Mouse (Mus musculus) left cerebral cortex, postnatal 4 days (tissue): ENCODE data around the gene Synpr. TPM values are rescaled to one million over a fixed set of nuclear protein-coding genes. Genes with fewer than 3 reads are reported as not detected.

Experiments used
- DNase-seq: peaks from one replicate; pipeline ENCODE4 v3.0.0-alpha.2; 2022
- intact Hi-C: fragments of 180-260 bp; cut with DNase I; formaldehyde crosslinking; loops from one replicate; pipeline ENCODE4 v1.15.1; 2025
- total RNA-seq, 2 experiments: library from RNA; stranded (reverse); gene quantifications; 2 replicates each; pipeline ENCODE4 v1.2.3; 2021

The Synpr gene
- total RNA-seq, 2 experiments from 2014 or later, result 56.7 to 59.8 TPM

DNA sequence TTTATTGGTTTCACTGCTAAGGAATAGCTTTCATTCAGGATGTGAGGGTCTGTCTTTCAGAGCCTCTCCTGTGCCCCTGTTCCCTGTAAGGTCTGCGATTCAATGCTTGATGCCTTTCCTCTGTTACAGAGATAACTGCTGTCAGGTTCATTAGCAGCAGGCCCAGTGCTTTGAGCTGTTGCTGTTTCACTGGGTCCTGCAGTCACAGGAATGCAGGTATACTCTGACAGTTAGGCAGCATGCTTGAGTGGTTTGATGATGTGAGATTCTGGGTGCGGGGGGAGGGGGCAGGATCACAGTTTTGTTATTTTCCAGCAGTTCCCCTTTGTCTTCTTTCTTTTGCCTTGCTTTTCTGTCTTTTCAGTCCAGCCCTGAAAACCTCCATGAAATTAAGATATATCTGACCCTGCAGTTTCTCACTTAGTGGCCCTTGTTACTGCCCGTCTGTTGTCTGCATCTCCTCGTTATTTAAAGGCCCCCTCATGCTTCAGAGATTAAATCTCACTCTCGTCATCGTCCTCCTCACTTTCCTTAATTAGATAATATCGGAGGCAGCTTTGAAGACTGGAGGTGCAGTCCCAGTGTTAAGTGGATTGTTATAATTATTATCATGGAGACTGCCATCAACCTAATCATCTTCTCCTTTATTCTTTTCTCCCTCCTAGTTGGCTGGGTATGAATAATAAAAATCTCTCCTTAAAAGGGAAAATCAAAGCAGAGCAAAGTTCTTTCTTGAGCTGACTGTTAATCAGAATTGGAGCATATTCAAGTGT is 234.8 kb downstream of the Synpr start:
- intact Hi-C loops, result no loop called here
- no peak for DNase-seq

GRCm38 (mm10) chr14:13547746-13548145 is 263.2 kb downstream of the Synpr start:
- DNase-seq, result no peak
- intact Hi-C loops, result no loop called here

GRCm38 (mm10) chr14:13551209-13551608 is 266.6 kb downstream of the Synpr start:
- intact Hi-C loops, result no loop called here
- no peak for DNase-seq

- DNase-seq, result no peak
- intact Hi-C loops, result no loop called here
These were observed 269.2 kb downstream of the Synpr start for GRCm38 (mm10) chr14:13553616-13554370.

DNA sequence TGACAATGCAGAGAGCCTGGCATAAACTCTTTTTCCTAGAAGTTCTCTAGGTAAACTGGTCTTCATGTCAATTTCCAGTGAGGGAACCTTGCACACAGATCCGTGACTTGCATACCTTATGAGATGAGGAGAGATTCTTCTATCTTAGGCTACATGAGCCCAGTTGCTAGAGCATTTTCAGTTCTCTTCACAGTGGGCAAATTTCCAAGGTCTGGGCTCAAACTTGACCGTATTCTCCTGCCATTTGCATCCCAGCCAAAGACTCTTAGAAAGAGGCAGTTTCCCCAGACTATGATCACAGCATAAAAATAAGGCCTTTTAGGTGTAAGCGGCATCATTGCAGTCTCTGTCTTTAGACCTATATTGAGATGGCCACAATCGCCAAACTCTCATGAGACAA is 270.1 kb downstream of the Synpr start:
- intact Hi-C loops, result no loop called here
- DNase-seq, result no peak

GRCm38 (mm10) chr14:13558117-13558516 is 273.5 kb downstream of the Synpr start:
- intact Hi-C loops, result no loop called here
- no peak for DNase-seq

DNA sequence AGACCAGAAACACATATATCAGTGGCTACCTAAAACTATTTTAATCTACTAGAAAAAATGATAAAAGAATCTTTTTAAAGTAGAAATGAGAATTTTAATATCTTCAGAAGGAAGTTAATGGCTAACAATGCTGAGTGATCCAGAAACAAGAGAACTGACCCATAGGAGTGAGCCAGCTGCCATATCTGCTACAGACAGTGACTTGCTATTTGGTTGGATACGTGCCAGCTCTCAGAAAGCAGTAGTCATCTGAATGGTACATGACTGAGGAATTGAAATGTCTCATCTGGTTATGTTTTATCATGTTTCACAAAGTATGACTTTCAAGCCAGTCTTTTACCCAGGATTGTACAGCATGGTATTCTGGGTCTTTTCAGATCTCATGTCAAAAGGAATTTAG is 282.7 kb downstream of the Synpr start:
- intact Hi-C loops, result no loop called here

GRCm38 (mm10) chr14:13567996-13568395 is 283.4 kb downstream of the Synpr start:
- intact Hi-C loops, result no loop called here
- DNase-seq, result no peak

More for the DNA sequence above, 282.7 kb downstream of the Synpr start:
- DNase-seq, result no peak

GRCm38 (mm10) chr14:13571941-13572340 is 287.4 kb downstream of the Synpr start:
- intact Hi-C loops, result no loop called here

DNA sequence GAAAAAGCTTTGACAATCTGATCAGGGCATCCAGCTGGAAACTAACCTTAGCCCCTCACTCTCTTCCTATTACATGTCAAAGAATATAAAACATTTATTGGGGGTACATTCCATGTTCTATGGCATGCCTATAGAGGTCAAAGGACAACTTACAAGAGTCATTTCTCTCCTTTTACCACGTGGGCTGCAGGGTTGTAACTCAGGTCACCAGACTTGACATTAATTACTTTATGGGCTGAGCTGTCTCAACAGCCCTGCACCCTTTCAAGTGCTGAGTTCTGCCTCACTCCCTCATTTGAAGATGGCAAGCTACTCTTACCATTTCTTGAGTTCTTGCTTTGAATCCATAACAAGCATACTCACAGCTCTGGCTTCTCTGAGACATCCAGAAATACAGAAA is 287.9 kb downstream of the Synpr start:
- intact Hi-C loops, result no loop called here
- DNase-seq, result no peak

More at GRCm38 (mm10) chr14:13571941-13572340, 287.4 kb downstream of the Synpr start:
- no peak for DNase-seq

GRCm38 (mm10) chr14:13578101-13578500 is 293.5 kb downstream of the Synpr start:
- DNase-seq, result no peak
- intact Hi-C loops, result no loop called here

GRCm38 (mm10) chr14:13578744-13579143 is 294.2 kb downstream of the Synpr start:
- DNase-seq, result no peak
- intact Hi-C loops, result no loop called here

DNA sequence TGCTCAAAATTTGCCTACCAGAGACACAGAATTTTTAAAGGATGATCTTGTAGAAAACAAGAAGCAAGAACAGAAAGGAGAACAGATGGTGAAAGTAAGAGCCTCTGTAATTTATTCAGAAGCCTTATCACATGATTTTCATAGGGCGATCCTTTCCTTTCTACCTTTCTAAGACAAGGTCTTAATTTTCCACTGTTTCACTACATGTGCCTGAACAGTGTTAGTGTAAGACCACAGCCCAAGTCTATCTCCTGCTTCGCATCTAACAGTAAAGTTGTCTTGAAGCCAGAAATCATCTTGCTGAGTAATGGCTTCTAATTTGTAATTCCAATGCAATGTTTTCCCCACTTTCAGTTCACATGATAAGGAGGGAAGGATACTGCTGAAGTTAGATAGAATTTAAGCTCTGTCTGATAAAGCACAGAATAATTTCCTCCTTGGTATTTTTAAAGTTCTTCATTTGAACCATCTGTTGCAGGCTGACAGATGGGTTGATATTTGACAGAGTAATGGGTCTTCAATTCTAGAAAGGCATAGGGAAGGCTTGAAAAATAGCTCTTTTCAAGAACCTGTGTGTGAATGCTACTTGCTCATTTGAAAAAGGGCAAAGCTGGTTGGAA is 308.9 kb downstream of the Synpr start:
- intact Hi-C loops, result no loop called here
- no peak for DNase-seq

DNA sequence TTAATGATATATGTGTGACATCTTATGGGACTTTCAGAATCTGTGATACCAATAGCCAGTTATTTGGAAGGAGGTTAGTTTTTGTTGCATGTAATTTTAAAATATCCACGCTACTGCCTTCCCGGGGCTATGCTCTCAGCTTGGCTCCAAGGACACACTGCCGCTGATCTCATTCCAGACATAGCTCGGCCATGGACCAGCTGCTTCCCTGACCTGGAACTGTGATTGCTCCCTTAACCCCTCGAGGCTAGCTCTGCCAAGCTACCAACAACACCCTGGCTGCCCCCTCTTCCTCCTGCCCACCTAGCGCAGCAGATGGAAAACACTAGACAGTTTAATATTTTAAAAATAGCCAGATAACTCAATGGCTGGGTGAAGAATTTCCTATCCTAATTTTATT is 311.7 kb downstream of the Synpr start:
- peak; percentile 42 for DNase-seq
- intact Hi-C loops, result no loop called here

DNA sequence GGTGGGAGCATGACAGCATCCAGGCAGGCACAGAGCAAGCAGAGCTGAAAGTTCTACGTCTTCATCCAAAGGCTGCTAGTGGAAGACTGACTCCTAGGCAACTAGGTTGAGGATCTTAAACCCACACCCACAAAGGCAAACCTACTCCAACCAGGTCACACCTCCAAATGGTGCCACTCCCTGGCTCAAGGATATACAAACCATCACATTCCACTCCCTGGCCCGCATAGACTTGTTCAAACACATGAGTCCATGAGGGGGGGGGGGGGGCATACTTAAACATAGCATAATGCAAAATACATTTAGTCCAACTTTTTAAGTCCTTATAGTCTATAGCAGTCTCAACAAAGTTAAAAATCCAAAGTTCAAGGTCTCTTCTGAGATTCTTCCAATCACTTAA is 312.6 kb downstream of the Synpr start:
- intact Hi-C loops, result no loop called here
- DNase-seq, result no peak

DNA sequence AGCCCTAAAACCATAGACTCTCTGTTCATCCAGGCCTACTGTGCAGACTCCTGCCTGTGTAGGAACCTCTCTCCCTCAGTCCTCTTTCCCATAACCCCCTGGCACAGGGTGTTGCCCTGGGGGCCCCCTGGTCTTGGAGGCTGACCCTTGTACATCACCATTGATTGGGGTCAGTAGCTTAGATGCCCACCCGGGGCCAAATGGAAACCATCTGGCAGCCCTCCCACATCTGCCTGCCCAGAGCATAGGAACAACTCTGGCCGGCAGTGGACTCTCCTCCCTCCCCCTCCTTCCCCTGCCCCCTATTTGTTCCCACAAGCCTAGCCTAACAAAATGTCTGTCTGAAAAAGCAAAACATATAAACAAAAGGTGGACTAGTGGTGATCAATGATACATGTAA is 336.0 kb downstream of the Synpr start:
- no peak for DNase-seq
- intact Hi-C loops, result no loop called here

DNA sequence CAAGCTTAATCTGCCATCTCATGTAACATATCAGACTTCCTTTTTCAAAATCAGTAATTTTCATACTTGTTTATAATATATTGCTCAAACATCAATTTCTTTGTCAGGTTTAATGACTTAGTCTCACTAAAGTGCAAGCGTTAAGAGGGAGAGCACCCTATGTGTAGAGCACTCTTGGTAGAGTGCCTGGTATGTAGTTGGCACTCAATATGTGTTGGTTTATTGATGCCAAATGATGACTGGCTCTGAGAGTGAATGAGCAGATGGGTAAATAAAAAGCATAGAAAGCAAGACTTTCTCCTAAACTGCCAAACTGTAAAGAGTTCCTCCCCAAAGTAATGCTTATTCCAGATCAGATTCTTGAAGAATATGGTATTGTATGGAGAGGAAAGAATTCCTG is 365.3 kb downstream of the Synpr start:
- no peak for DNase-seq
- intact Hi-C loops, result no loop called here

- no peak for DNase-seq
- intact Hi-C loops, result no loop called here
These were observed 366.5 kb downstream of the Synpr start for GRCm38 (mm10) chr14:13651039-13651438.

DNA sequence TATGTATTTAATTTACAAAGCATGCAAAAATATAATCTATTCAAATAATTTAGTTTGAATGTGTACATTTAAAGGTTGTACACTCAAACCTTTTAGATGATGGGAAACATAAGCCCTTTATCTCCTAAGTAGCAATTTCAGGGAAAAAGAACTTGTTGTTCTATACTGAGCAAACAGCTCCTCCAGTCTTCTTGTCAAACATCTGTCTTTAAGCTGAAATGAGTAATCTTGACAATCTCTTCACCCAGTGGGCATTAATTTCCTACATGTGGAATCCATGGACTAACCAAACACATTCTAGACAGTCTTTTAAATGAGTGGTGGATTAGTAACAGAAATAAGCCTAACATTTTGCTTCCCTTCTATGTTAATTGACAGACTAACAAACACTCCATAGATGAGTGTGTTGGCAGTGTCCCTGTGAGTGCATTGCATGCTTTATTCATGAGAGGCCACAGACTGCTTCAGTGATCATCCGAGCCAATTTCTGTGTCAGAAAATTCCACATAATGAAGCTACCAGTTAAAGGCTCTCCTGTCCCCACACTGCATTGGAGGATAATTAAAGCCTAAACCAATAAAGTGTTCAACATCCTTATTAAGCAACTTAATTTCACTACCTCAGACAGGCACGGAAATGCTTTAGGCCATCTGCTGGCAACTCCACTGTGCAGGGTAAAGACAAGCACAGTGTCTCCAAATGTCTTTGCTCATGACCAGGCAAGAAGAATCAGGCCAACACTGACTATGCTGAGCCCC is 367.1 kb downstream of the Synpr start:
- intact Hi-C loops, result no loop called here
- DNase-seq, result peak; percentile 2
